Mouse (Mus musculus) liver, embryonic 11.5 days (tissue): ENCODE measurements around the gene Gm12666. TPM values are rescaled to one million over a fixed set of nuclear protein-coding genes. Genes with fewer than 3 reads are reported as not detected.
"Not testable (repeated sequence)": the region's sequence is repeated elsewhere in the genome, so short reads cannot be mapped to it uniquely, and the experiment has no call there.

Source experiments
- ATAC-seq: fragments of 200-750 bp; cut with Nextera tagmentation; replicated peaks from 2 replicates; pipeline ENCODE4 v1.8.0; 2017; ENCODE audit warnings: moderate number of reproducible peaks, mild to moderate bottlenecking, moderate TSS enrichment, moderate library complexity; ENCODE audit not compliant: low FRiP score
- DNase-seq: peaks from one replicate; pipeline ENCODE4 v3.0.0-alpha.2; 2017; ENCODE audit warnings: low spot score
- H3K27ac ChIP-seq: fragments of 300-500 bp; sonication (generic); 2 replicates; pipeline ENCODE4 v1.5.1; 2014; ENCODE audit warnings: mild to moderate bottlenecking, low read depth, low read length, control low read depth
- H3K27me3 ChIP-seq: fragments of 300-500 bp; sonication (generic); replicated peaks from 2 replicates; pipeline ENCODE4 v1.6.1; 2014; ENCODE audit warnings: low read length, mixed read lengths; ENCODE audit not compliant: control insufficient read depth, insufficient read depth
- H3K36me3 ChIP-seq: fragments of 300-500 bp; sonication (generic); 2 replicates; pipeline ENCODE4 v1.6.1; 2014; ENCODE audit warnings: mild to moderate bottlenecking, low read length, moderate library complexity, mixed read lengths; ENCODE audit not compliant: control insufficient read depth, insufficient read depth
- H3K4me1 ChIP-seq: fragments of 300-500 bp; sonication (generic); replicated peaks from 2 replicates; pipeline ENCODE4 v1.6.1; 2014; ENCODE audit warnings: low read length, mixed read lengths; ENCODE audit not compliant: control insufficient read depth, insufficient read depth
- H3K4me2 ChIP-seq: fragments of 300-500 bp; sonication (generic); 2 replicates; pipeline ENCODE4 v1.6.1; 2014; ENCODE audit warnings: mild to moderate bottlenecking, control low read depth, moderate library complexity
- H3K4me3 ChIP-seq: fragments of 300-500 bp; sonication (generic); 2 replicates; pipeline ENCODE4 v1.5.1; 2014; ENCODE audit warnings: low read depth, low read length, control low read depth
- H3K9ac ChIP-seq: fragments of 300-500 bp; sonication (generic); 2 replicates; pipeline ENCODE4 v1.6.1; 2014; ENCODE audit warnings: low read depth, low read length, control low read depth
- H3K9me3 ChIP-seq: fragments of 300-500 bp; sonication (generic); 2 replicates; pipeline ENCODE4 v1.6.1; 2016; ENCODE audit warnings: low read length, inconsistent platforms, mixed read lengths; ENCODE audit not compliant: control insufficient read depth
- WGBS: fragments of 180-500 bp; shearing (Covaris S2); extraction: QIAGEN DNeasy Blood & Tissue Kit; methylation state at CpG from one replicate; pipeline ENCODE4 v1.1.7; 2014; 5-methylcytosine and 5-hydroxymethylcytosine counted together
- polyA plus RNA-seq: library from polyadenylated mRNA; unstranded; fragments of >200 nt; fragmentation: Nextera tagmentation; extraction: Ambion mirVana; gene quantifications from 2 replicates; pipeline ENCODE4 v1.2.1, GENCODE M21; 2014

Gm12666 gene
- not detected in 2 replicates for polyA plus RNA-seq

GRCm38 (mm10) chr4:92191649-92192048 is at the start of gene Gm12666:
Gene Gm12666, minus strand, starts transcription at chr4:92191749.
- H3K9ac ChIP-seq, H3K27me3 ChIP-seq, H3K9me3 ChIP-seq, ATAC-seq, H3K4me1 ChIP-seq, H3K4me2 ChIP-seq, H3K4me3 ChIP-seq, H3K27ac ChIP-seq, DNase-seq, H3K36me3 ChIP-seq: not testable (repeated sequence)
- 85% methylated on average over 1 of the region's 1 CpGs for WGBS

DNA sequence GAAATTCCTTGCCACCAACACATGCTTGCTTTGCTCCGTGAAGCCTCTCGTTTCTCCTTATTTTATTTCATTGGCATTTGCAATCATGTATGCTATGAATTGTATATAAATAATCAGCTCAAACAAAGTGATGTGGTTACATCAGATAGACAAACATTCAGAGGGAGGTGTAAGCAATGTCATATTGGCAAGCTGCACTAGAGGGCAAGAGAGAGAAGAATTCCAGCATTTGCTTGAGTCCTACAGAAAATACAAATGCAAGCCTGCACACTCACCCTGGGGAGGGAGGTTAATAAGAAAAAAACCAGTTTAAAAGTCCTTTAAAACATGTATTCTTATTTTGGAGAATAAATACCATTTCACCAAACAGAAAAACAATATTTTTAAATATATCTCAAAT is 34.8 kb upstream of the Gm12666 start:
- DNase-seq (no peak), ATAC-seq (no peak)
- Histone ChIP-seq H3K27ac (no peak overlapping the region), H3K4me3 (no peak overlapping the region), H3K27me3 (no peaks in the 10 kb centered on the region), H3K4me1 (no peaks in the 10 kb centered on the region), H3K4me2 (no peak overlapping the region), H3K9ac (no peak overlapping the region), H3K36me3 (no peaks in the 10 kb centered on the region), H3K9me3 (no peaks in the 10 kb centered on the region)
- WGBS = 86% methylated on average over 2 of the region's 2 CpGs

DNA sequence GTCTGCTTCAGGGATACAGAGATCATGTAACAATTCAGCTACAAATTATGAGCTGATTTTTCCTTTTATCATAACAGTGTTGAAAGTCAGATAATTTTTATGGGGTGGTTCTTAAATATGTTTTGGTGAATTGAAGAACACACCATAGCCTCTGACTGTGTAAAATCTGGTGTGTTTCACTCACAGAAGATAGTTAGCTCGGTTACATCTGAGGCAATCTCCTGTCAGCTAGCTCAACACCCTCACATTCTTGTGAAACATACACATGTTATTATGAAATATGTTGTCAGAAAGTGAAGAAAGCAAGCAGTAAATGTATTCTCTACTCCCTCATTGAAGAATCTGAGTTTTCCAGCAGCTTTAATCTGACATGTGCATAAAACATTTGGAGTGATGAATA is 24.7 kb upstream of the Gm12666 start:
- no peak overlapping the region for H3K9ac ChIP-seq
- H3K27ac ChIP-seq = no peak overlapping the region
- no peaks in the 10 kb centered on the region; the same call in 1 of the 2 replicates for H3K9me3 ChIP-seq
- no peak overlapping the region for H3K4me2 ChIP-seq
- no peaks in the 10 kb centered on the region for H3K4me1 ChIP-seq
- no peak for DNase-seq
- H3K36me3 ChIP-seq = no peaks in the 10 kb centered on the region
- ATAC-seq = no peak
- WGBS = 68% methylated on average over 1 of the region's 1 CpGs
- H3K4me3 ChIP-seq = no peak overlapping the region
- H3K27me3 ChIP-seq = no peaks in the 10 kb centered on the region

DNA sequence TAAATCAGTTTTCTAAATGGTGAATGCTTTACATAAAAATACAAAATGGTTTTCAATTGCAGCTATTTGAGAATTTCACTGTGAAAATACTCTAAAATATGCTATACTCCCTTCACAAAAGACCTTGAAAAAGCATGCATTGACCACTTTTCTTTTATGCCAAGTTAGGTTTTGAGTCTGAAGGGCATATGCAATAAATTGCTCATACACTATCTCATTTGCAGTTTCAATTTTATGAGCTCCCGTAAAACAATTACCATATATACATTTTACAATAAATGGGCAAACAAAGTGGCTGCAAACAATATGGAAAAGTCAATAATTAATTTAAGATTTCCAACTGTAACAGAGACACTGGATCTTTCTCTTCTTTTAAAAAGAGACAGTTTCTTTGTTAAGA is 38.9 kb downstream of the Gm12666 start:
- 85% methylated on average over 1 of the region's 1 CpGs for WGBS
- no peaks in the 10 kb centered on the region for H3K9me3 ChIP-seq
- no peaks in the 10 kb centered on the region for H3K4me1 ChIP-seq
- no peak overlapping the region for H3K27ac ChIP-seq
- ATAC-seq (no peak), DNase-seq (no peak)
- no peaks in the 10 kb centered on the region for H3K36me3 ChIP-seq
- no peaks in the 10 kb centered on the region for H3K27me3 ChIP-seq
- H3K9ac ChIP-seq = no peak overlapping the region
- no peak overlapping the region for H3K4me2 ChIP-seq
- no peak overlapping the region for H3K4me3 ChIP-seq

- DNase-seq (no peak), ATAC-seq (no peak)
- Histone ChIP-seq H3K4me2 (no peak within 1 kb of the TSS), H3K9me3 (no peaks in the 10 kb centered on the region), H3K36me3 (no peaks in the 10 kb centered on the region), H3K27ac (no peak within 1 kb of the TSS), H3K4me3 (no peak within 1 kb of the TSS), H3K4me1 (no peaks in the 10 kb centered on the region), H3K9ac (no peak within 1 kb of the TSS), H3K27me3 (no peaks in the 10 kb centered on the region)
These were observed 44.4 kb downstream of the Gm12666 start, which contains the start of gene Izumo3 for GRCm38 (mm10) chr4:92147134-92147533. Gene Izumo3, minus strand, starts transcription at chr4:92147234.

Other genes starting within 250 kb of the Gm12666 start
- gene Izumo3, start 44.5 kb downstream of the Gm12666 start, polyA plus RNA-seq = not detected in 2 replicates